Mouse (Mus musculus) midbrain, embryonic 13.5 days (tissue): ENCODE measurements around the gene Prkar1b. TPM values are rescaled to one million over a fixed set of nuclear protein-coding genes. Genes with fewer than 3 reads are reported as not detected.
A peak's percentile ranks its signal among the peaks of the same experiment; 100 is the strongest.

Source experiments
- ATAC-seq: fragments of 200-750 bp; cut with Nextera tagmentation; 2 replicates; pipeline ENCODE4 v1.8.0; 2017; ENCODE audit warnings: mild to moderate bottlenecking, moderate TSS enrichment, moderate library complexity
- H3K27ac ChIP-seq: fragments of 300-500 bp; sonication (generic); 2 replicates; pipeline ENCODE4 v1.5.1; 2015; ENCODE audit warnings: inconsistent platforms, mild to moderate bottlenecking, moderate library complexity
- H3K27me3 ChIP-seq: fragments of 300-500 bp; sonication (generic); 2 replicates; pipeline ENCODE4 v1.6.1; 2015; ENCODE audit warnings: mild to moderate bottlenecking, inconsistent platforms
- H3K36me3 ChIP-seq: fragments of 300-500 bp; sonication (generic); 2 replicates; pipeline ENCODE4 v1.6.1; 2015; ENCODE audit warnings: mild to moderate bottlenecking, inconsistent platforms
- H3K4me1 ChIP-seq: fragments of 300-500 bp; sonication (generic); replicated peaks from 2 replicates; pipeline ENCODE4 v1.6.1; 2015; ENCODE audit warnings: inconsistent platforms
- H3K4me2 ChIP-seq: fragments of 300-500 bp; sonication (generic); replicated peaks from 2 replicates; pipeline ENCODE4 v1.6.1; 2015; ENCODE audit warnings: moderate library complexity, mild to moderate bottlenecking, inconsistent platforms
- H3K4me3 ChIP-seq: fragments of 300-500 bp; sonication (generic); replicated peaks from 2 replicates; pipeline ENCODE4 v1.5.1; 2015; ENCODE audit warnings: mild to moderate bottlenecking, inconsistent platforms
- H3K9ac ChIP-seq: fragments of 300-500 bp; sonication (generic); replicated peaks from 2 replicates; pipeline ENCODE4 v1.6.1; 2015; ENCODE audit warnings: mild to moderate bottlenecking, inconsistent platforms
- H3K9me3 ChIP-seq: fragments of 300-500 bp; sonication (generic); 2 replicates; pipeline ENCODE4 v1.6.1; 2016; ENCODE audit warnings: mild to moderate bottlenecking, inconsistent platforms
- WGBS: fragments of 180-500 bp; shearing (Covaris S2); methylation state at CpG from one replicate; pipeline ENCODE4 v1.1.7; 2015; 5-methylcytosine and 5-hydroxymethylcytosine counted together
- polyA plus RNA-seq: library from polyadenylated mRNA; unstranded; fragments of >200 nt; fragmentation: Nextera tagmentation; extraction: Ambion mirVana; gene quantifications from 2 replicates; pipeline ENCODE4 v1.2.1, GENCODE M21; 2015

The Prkar1b gene
- polyA plus RNA-seq, result 139 and 148 TPM in 2 replicates

GRCm38 (mm10) chr5:139149681-139150602 lies at the start of gene Prkar1b, which contains the start of gene Dnaaf5:
Prkar1b (minus strand) TSS chr5:139150001.
Dnaaf5 (plus strand) TSS chr5:139150223.
- Histone ChIP-seq H3K9ac (peak within 1 kb of the TSS; percentile 85), H3K4me2 (peak within 1 kb of the TSS; percentile 90), H3K9me3 (no peaks in the 10 kb centered on the region), H3K36me3 (peaks cover 33% of the 10 kb centered on the region), H3K4me1 (peaks cover 23% of the 10 kb centered on the region), H3K27me3 (no peaks in the 10 kb centered on the region), H3K27ac (peak within 1 kb of the TSS; percentile 80), H3K4me3 (peak within 1 kb of the TSS; percentile 95)
- ATAC-seq, result peak; percentile 97
- WGBS, result under 1% methylated on average over 84 of the region's 87 CpGs

GRCm38 (mm10) chr5:139199636-139199994 lies 49.8 kb upstream of the Prkar1b start:
- Histone ChIP-seq H3K9me3 (no peaks in the 10 kb centered on the region), H3K4me2 (peak overlapping the region; percentile 92), H3K27me3 (no peaks in the 10 kb centered on the region), H3K4me3 (peak overlapping the region; percentile 94), H3K27ac (peak overlapping the region; percentile 81), H3K36me3 (no peaks in the 10 kb centered on the region), H3K9ac (peak overlapping the region; percentile 69), H3K4me1 (peaks cover 23% of the 10 kb centered on the region)
- ATAC-seq, result no peak
- 45% methylated on average over 2 of the region's 2 CpGs for WGBS

- ATAC-seq, result no peak
- Histone ChIP-seq H3K4me2 (no peak overlapping the region), H3K4me1 (peaks cover 23% of the 10 kb centered on the region), H3K27me3 (no peaks in the 10 kb centered on the region), H3K4me3 (no peak overlapping the region), H3K27ac (no peak overlapping the region), H3K9ac (no peak overlapping the region), H3K36me3 (no peaks in the 10 kb centered on the region), H3K9me3 (no peaks in the 10 kb centered on the region)
- WGBS, result 82% methylated on average over 3 of the region's 3 CpGs
These were observed 49.0 kb upstream of the Prkar1b start for GRCm38 (mm10) chr5:139198779-139199178.

- no peak overlapping the region for H3K4me2 ChIP-seq
- no peak overlapping the region for H3K27ac ChIP-seq
- peaks cover 21% of the 10 kb centered on the region for H3K36me3 ChIP-seq
- no peaks in the 10 kb centered on the region for H3K27me3 ChIP-seq
- H3K9me3 ChIP-seq, result no peaks in the 10 kb centered on the region
- WGBS, result 79% methylated on average over 5 of the region's 5 CpGs
- H3K9ac ChIP-seq, result no peak overlapping the region
- no peak for ATAC-seq
- H3K4me3 ChIP-seq, result no peak overlapping the region
- H3K4me1 ChIP-seq, result no peaks in the 10 kb centered on the region
These were observed 41.2 kb upstream of the Prkar1b start for GRCm38 (mm10) chr5:139190958-139191357.

- WGBS, result 92% methylated on average over 5 of the region's 5 CpGs
- Histone ChIP-seq H3K9ac (no peak overlapping the region), H3K9me3 (no peaks in the 10 kb centered on the region), H3K36me3 (peaks cover 33% of the 10 kb centered on the region), H3K4me2 (no peak overlapping the region), H3K27ac (no peak overlapping the region), H3K27me3 (no peaks in the 10 kb centered on the region), H3K4me3 (no peak overlapping the region), H3K4me1 (no peaks in the 10 kb centered on the region)
- ATAC-seq, result no peak
These were observed 39.9 kb upstream of the Prkar1b start for GRCm38 (mm10) chr5:139189726-139190125.

GRCm38 (mm10) chr5:139184897-139185296 lies 35.1 kb upstream of the Prkar1b start:
- Histone ChIP-seq H3K9ac (no peak overlapping the region), H3K4me2 (no peak overlapping the region)

GRCm38 (mm10) chr5:139183601-139184000 lies 33.8 kb upstream of the Prkar1b start:
- no peaks in the 10 kb centered on the region for H3K4me1 ChIP-seq
- 93% methylated on average over 9 of the region's 9 CpGs for WGBS
- H3K36me3 ChIP-seq, result peaks cover 82% of the 10 kb centered on the region
- H3K9ac ChIP-seq, result no peak overlapping the region
- H3K27ac ChIP-seq, result no peak overlapping the region
- no peaks in the 10 kb centered on the region for H3K27me3 ChIP-seq
- no peak overlapping the region for H3K4me2 ChIP-seq
- ATAC-seq, result no peak
- H3K4me3 ChIP-seq, result no peak overlapping the region
- no peaks in the 10 kb centered on the region for H3K9me3 ChIP-seq

More at GRCm38 (mm10) chr5:139184897-139185296, 35.1 kb upstream of the Prkar1b start:
- Histone ChIP-seq H3K27ac (no peak overlapping the region), H3K4me3 (no peak overlapping the region), H3K9me3 (no peaks in the 10 kb centered on the region), H3K36me3 (peaks cover 80% of the 10 kb centered on the region), H3K27me3 (no peaks in the 10 kb centered on the region), H3K4me1 (no peaks in the 10 kb centered on the region)
- ATAC-seq, result no peak
- 85% methylated on average over 4 of the region's 4 CpGs for WGBS

GRCm38 (mm10) chr5:139183131-139183530 lies 33.3 kb upstream of the Prkar1b start:
- Histone ChIP-seq H3K27me3 (no peaks in the 10 kb centered on the region), H3K4me1 (no peaks in the 10 kb centered on the region), H3K4me3 (no peak overlapping the region), H3K4me2 (no peak overlapping the region), H3K36me3 (peaks cover 83% of the 10 kb centered on the region), H3K9ac (no peak overlapping the region), H3K9me3 (no peaks in the 10 kb centered on the region), H3K27ac (no peak overlapping the region)
- 88% methylated on average over 2 of the region's 2 CpGs for WGBS
- ATAC-seq, result no peak

- 31% methylated on average over 11 of the region's 11 CpGs for WGBS
- peak; percentile 80 for ATAC-seq
- Histone ChIP-seq H3K4me3 (no peak overlapping the region), H3K4me2 (no peak overlapping the region), H3K4me1 (peaks cover 15% of the 10 kb centered on the region), H3K36me3 (peaks cover 80% of the 10 kb centered on the region), H3K27ac (no peak overlapping the region), H3K27me3 (no peaks in the 10 kb centered on the region), H3K9ac (no peak overlapping the region), H3K9me3 (no peaks in the 10 kb centered on the region)
These were observed 29.3 kb upstream of the Prkar1b start for GRCm38 (mm10) chr5:139178895-139179631.

- Histone ChIP-seq H3K36me3 (peaks cover 76% of the 10 kb centered on the region), H3K27me3 (no peaks in the 10 kb centered on the region), H3K9me3 (no peaks in the 10 kb centered on the region), H3K27ac (peak overlapping the region; percentile 68), H3K4me1 (peaks cover 18% of the 10 kb centered on the region), H3K4me3 (no peak overlapping the region), H3K9ac (no peak overlapping the region), H3K4me2 (no peak overlapping the region)
- ATAC-seq, result peak; percentile 68
- WGBS, result 55% methylated on average over 7 of the region's 10 CpGs
These were observed 25.1 kb upstream of the Prkar1b start for GRCm38 (mm10) chr5:139174556-139175547.

- 67% methylated on average over 10 of the region's 10 CpGs for WGBS
- H3K9ac ChIP-seq, result no peak overlapping the region
- peaks cover 18% of the 10 kb centered on the region for H3K4me1 ChIP-seq
- H3K27ac ChIP-seq, result peak overlapping the region; percentile 51
- no peak overlapping the region for H3K4me3 ChIP-seq
- no peaks in the 10 kb centered on the region for H3K27me3 ChIP-seq
- no peaks in the 10 kb centered on the region for H3K9me3 ChIP-seq
- ATAC-seq, result peak; percentile 39
- H3K36me3 ChIP-seq, result peaks cover 81% of the 10 kb centered on the region
- no peak overlapping the region for H3K4me2 ChIP-seq
These were observed 24.3 kb upstream of the Prkar1b start for GRCm38 (mm10) chr5:139174141-139174540.
